Mouse (Mus musculus) kidney, adult 2 months (tissue): ENCODE measurements around the gene Fam160a1.

Source experiments
- CTCF ChIP-seq: fragments of 200-500 bp; conservative IDR thresholded peaks from 2 replicates; pipeline ENCODE4 v1.5.1; 2011; ENCODE audit warnings: low read depth, mild to moderate bottlenecking, control low read depth, low read length, moderate library complexity, mixed read lengths; ENCODE audit not compliant: insufficient read depth, insufficient read length
- POLR2A ChIP-seq: fragments of 200-500 bp; IDR thresholded peaks from one replicate; pipeline ENCODE4 v1.6.1; 2011; ENCODE audit warnings: low read depth, low read length, control low read depth

- no peak for TF ChIP-seq CTCF
- TF ChIP-seq POLR2A: no peak
These were observed 161.6 kb downstream of the Fam160a1 start for GRCm38 (mm10) chr3:85655538-85655937.
